In genomic region chr13:103977844-103978243, GRCm38 (mm10) we compare ENCODE assay signal across 9 mouse cellular contexts. TPM values are rescaled to one million over a fixed set of nuclear protein-coding genes. Genes with fewer than 3 reads are reported as not detected.
A peak's percentile ranks its signal among the peaks of the same experiment; 100 is the strongest.
DNase-seq lines count a peak whose midpoint lies in the region; ATAC-seq and TF ChIP-seq lines count a peak whose summit lies in the region.
"Had no signal": no experiment of that assay in that cellular context is flagged by ENCODE, and none has a peak within 500 bp of the region (broad histone marks: within the 10 kb centered on the region; RNA-seq: fewer than 3 reads in every experiment).

No protein-coding gene starts in this region.

- H3K27ac ChIP-seq in embryonic facial prominence, embryonic 15.5 days (replicated peaks) = peak overlapping the region; percentile 87
- H3K27ac ChIP-seq in hindbrain, embryonic 11.5 days (ENCODE audit: low read depth, low read length) = no peak overlapping the region
- no peak overlapping the region for H3K27ac ChIP-seq in hindbrain, postnatal 0 days

- no peaks in the 10 kb centered on the region for H3K9me3 ChIP-seq in embryonic facial prominence, embryonic 15.5 days (replicated peaks)
- no peaks in the 10 kb centered on the region for H3K9me3 ChIP-seq in hindbrain, embryonic 11.5 days (ENCODE audit: control insufficient read depth, low read length)
- no peaks in the 10 kb centered on the region for H3K9me3 ChIP-seq in hindbrain, postnatal 0 days (ENCODE audit: low read length)

- no peaks in the 10 kb centered on the region for H3K27me3 ChIP-seq in embryonic facial prominence, embryonic 15.5 days
- no peaks in the 10 kb centered on the region for H3K27me3 ChIP-seq in hindbrain, embryonic 11.5 days (ENCODE audit: control insufficient read depth, insufficient read depth, low read length)
- no peaks in the 10 kb centered on the region for H3K27me3 ChIP-seq in hindbrain, postnatal 0 days (ENCODE audit: insufficient read depth, low read length)
- H3K27me3 ChIP-seq: megakaryocyte, embryonic 14.5 days had no signal

- ATAC-seq in embryonic facial prominence, embryonic 15.5 days (ENCODE audit: insufficient number of reproducible peaks, low FRiP score, low TSS enrichment, low read depth) = no peak
- no peak for ATAC-seq in hindbrain, embryonic 11.5 days (ENCODE audit: low FRiP score)
- ATAC-seq in hindbrain, postnatal 0 days = no peak

- DNase-seq in urinary bladder, postnatal 36 days (ENCODE audit: low spot score in 2 of 2) = peak; percentile 44 to 46
- DNase-seq in urinary bladder, postnatal 10 days (ENCODE audit: low spot score) = no peak
- peak; percentile 51 to 70 for DNase-seq in kidney, postnatal 36 days
- no peak for DNase-seq in cerebellum, postnatal 14 days
- DNase-seq in hindbrain, embryonic 11.5 days (ENCODE audit: low spot score) = no peak
- DNase-seq in right cerebral cortex, postnatal 36 days (ENCODE audit: low spot score in 2 of 2) = no peak
- no peak for DNase-seq in hindbrain, postnatal 0 days (ENCODE audit: low spot score)

- no peak for TF ChIP-seq CTCF in hindbrain, postnatal 0 days (IDR thresholded peaks at IDR 0.05; ENCODE audit: low read depth)

- 0 out of 2 replicates have a peak, but pooled peaks cover 10% of the 10 kb centered on the region for H3K4me1 ChIP-seq in embryonic facial prominence, embryonic 15.5 days
- no peaks in the 10 kb centered on the region for H3K4me1 ChIP-seq in hindbrain, embryonic 11.5 days (replicated peaks; ENCODE audit: control insufficient read depth, insufficient read depth, low read length)
- no peaks in the 10 kb centered on the region for H3K4me1 ChIP-seq in hindbrain, postnatal 0 days (ENCODE audit: insufficient read depth, low read length)

- H3K4me3 ChIP-seq in embryonic facial prominence, embryonic 15.5 days (replicated peaks) = no peak overlapping the region
- no peak overlapping the region for H3K4me3 ChIP-seq in hindbrain, embryonic 11.5 days (ENCODE audit: low read depth, low read length)
- no peak overlapping the region for H3K4me3 ChIP-seq in hindbrain, postnatal 0 days (ENCODE audit: low read length)
- H3K4me3 ChIP-seq: megakaryocyte, embryonic 14.5 days had no signal

- 46% methylated on average over 6 of the region's 6 CpGs for WGBS in embryonic facial prominence, embryonic 15.5 days
- 77% methylated on average over 6 of the region's 6 CpGs for WGBS in hindbrain, embryonic 11.5 days
- WGBS in hindbrain, postnatal 0 days = 76% methylated on average over 6 of the region's 6 CpGs

- no peak overlapping the region for H3K9ac ChIP-seq in embryonic facial prominence, embryonic 15.5 days
- no peak overlapping the region for H3K9ac ChIP-seq in hindbrain, embryonic 11.5 days (ENCODE audit: low read depth, low read length)
- no peak overlapping the region for H3K9ac ChIP-seq in hindbrain, postnatal 0 days (replicated peaks; ENCODE audit: low read length)

- H3K4me2 ChIP-seq in embryonic facial prominence, embryonic 15.5 days (replicated peaks) = no peak overlapping the region
- no peak overlapping the region for H3K4me2 ChIP-seq in hindbrain, embryonic 11.5 days (replicated peaks; ENCODE audit: low read depth, low read length)
- no peak overlapping the region for H3K4me2 ChIP-seq in hindbrain, postnatal 0 days (ENCODE audit: low read depth, low read length)

- H3K36me3 ChIP-seq in embryonic facial prominence, embryonic 15.5 days = no peaks in the 10 kb centered on the region
- H3K36me3 ChIP-seq in hindbrain, embryonic 11.5 days (ENCODE audit: control insufficient read depth, insufficient read depth, low read length) = no peaks in the 10 kb centered on the region
- no peaks in the 10 kb centered on the region for H3K36me3 ChIP-seq in hindbrain, postnatal 0 days (ENCODE audit: insufficient read depth, low read length)

RNA-seq across cellular contexts. Expression of gene Erbin, which starts 57.5 kb away (rescaled TPM):
- polyA plus RNA-seq in embryonic facial prominence, embryonic 15.5 days (2015; fragmentation: Nextera tagmentation; extraction: Ambion mirVana) = 18.3 and 19.7 TPM in 2 replicates
- polyA plus RNA-seq in hindbrain, embryonic 11.5 days (2014; fragmentation: Nextera tagmentation; extraction: Ambion mirVana) = 24.2 and 34.0 TPM in 2 replicates
- 32.5 and 32.8 TPM in 2 replicates for total RNA-seq in hindbrain, postnatal 0 days (2014; rRNA removed)
- 8.1 and 8.5 TPM in 2 replicates for polyA plus RNA-seq in hindbrain, postnatal 0 days (2015; fragmentation: Nextera tagmentation; extraction: Ambion mirVana)

Comparison
In these comparisons a context has a peak if more than half of its experiments do, and no peak if none do; other contexts are left out.
1. DNase-seq: peak in urinary bladder, postnatal 36 days (2 of 2) and kidney, postnatal 36 days (2 of 2); none in urinary bladder, postnatal 10 days (single experiment), cerebellum, postnatal 14 days (0 of 2), hindbrain, embryonic 11.5 days (single experiment), right cerebral cortex, postnatal 36 days (0 of 2) and hindbrain, postnatal 0 days (single experiment).